Mouse (Mus musculus) liver, embryonic 11.5 days (tissue): Measurements from ENCODE around the gene Bdnf. TPM values are rescaled to one million over a fixed set of nuclear protein-coding genes. Genes with fewer than 3 reads are reported as not detected.

Experiments used
- ATAC-seq: fragments of 200-750 bp; cut with Nextera tagmentation; replicated peaks from 2 replicates; pipeline ENCODE4 v1.8.0; 2017; ENCODE audit warnings: moderate number of reproducible peaks, mild to moderate bottlenecking, moderate TSS enrichment, moderate library complexity; ENCODE audit not compliant: low FRiP score
- DNase-seq: peaks from one replicate; pipeline ENCODE4 v3.0.0-alpha.2; 2017; ENCODE audit warnings: low spot score
- H3K27ac ChIP-seq: fragments of 300-500 bp; sonication (generic); 2 replicates; pipeline ENCODE4 v1.5.1; 2014; ENCODE audit warnings: mild to moderate bottlenecking, low read depth, low read length, control low read depth
- H3K27me3 ChIP-seq: fragments of 300-500 bp; sonication (generic); replicated peaks from 2 replicates; pipeline ENCODE4 v1.6.1; 2014; ENCODE audit warnings: low read length, mixed read lengths; ENCODE audit not compliant: control insufficient read depth, insufficient read depth
- H3K36me3 ChIP-seq: fragments of 300-500 bp; sonication (generic); 2 replicates; pipeline ENCODE4 v1.6.1; 2014; ENCODE audit warnings: mild to moderate bottlenecking, low read length, moderate library complexity, mixed read lengths; ENCODE audit not compliant: control insufficient read depth, insufficient read depth
- H3K4me1 ChIP-seq: fragments of 300-500 bp; sonication (generic); replicated peaks from 2 replicates; pipeline ENCODE4 v1.6.1; 2014; ENCODE audit warnings: low read length, mixed read lengths; ENCODE audit not compliant: control insufficient read depth, insufficient read depth
- H3K4me2 ChIP-seq: fragments of 300-500 bp; sonication (generic); 2 replicates; pipeline ENCODE4 v1.6.1; 2014; ENCODE audit warnings: mild to moderate bottlenecking, control low read depth, moderate library complexity
- H3K4me3 ChIP-seq: fragments of 300-500 bp; sonication (generic); 2 replicates; pipeline ENCODE4 v1.5.1; 2014; ENCODE audit warnings: low read depth, low read length, control low read depth
- H3K9ac ChIP-seq: fragments of 300-500 bp; sonication (generic); 2 replicates; pipeline ENCODE4 v1.6.1; 2014; ENCODE audit warnings: low read depth, low read length, control low read depth
- H3K9me3 ChIP-seq: fragments of 300-500 bp; sonication (generic); 2 replicates; pipeline ENCODE4 v1.6.1; 2016; ENCODE audit warnings: low read length, inconsistent platforms, mixed read lengths; ENCODE audit not compliant: control insufficient read depth
- WGBS: fragments of 180-500 bp; shearing (Covaris S2); extraction: QIAGEN DNeasy Blood & Tissue Kit; methylation state at CpG from one replicate; pipeline ENCODE4 v1.1.7; 2014; 5-methylcytosine and 5-hydroxymethylcytosine counted together
- polyA plus RNA-seq: library from polyadenylated mRNA; unstranded; fragments of >200 nt; fragmentation: Nextera tagmentation; extraction: Ambion mirVana; gene quantifications from 2 replicates; pipeline ENCODE4 v1.2.1, GENCODE M21; 2014

The Bdnf gene
- polyA plus RNA-seq, 1 experiment from 2014 or later = 0.74 TPM

DNA sequence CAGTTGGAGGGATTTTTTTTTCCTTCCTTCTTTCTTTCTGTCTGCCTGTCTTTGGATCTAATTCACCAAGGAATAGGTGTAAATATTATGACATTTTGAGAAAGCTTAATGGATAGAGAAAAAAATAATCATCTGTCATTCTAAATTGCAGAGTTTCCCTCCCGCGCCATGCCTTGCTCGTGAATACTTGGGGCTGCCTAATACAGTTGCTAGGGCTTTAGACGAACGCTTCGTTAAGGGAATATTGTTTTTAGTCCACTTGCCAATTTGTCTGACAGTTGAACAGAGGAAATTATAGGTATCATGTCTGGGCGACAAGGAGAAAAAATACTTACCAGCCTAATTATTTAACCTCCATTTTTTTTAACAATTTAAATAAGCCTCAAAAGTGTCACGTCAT, 4.0 kb downstream of the Bdnf start:
- H3K4me3 ChIP-seq = peak overlapping the region; percentile 42; the same call in 1 of the 2 replicates
- H3K4me1 ChIP-seq = no peaks in the 10 kb centered on the region; the same call in 1 of the 2 replicates
- H3K36me3 ChIP-seq = no peaks in the 10 kb centered on the region
- H3K27me3 ChIP-seq = peaks cover 51% of the 10 kb centered on the region
- DNase-seq = no peak
- no peaks in the 10 kb centered on the region for H3K9me3 ChIP-seq
- ATAC-seq = no peak
- H3K27ac ChIP-seq = no peak overlapping the region
- 3% methylated on average over 8 of the region's 8 CpGs for WGBS
- H3K9ac ChIP-seq = no peak overlapping the region
- H3K4me2 ChIP-seq = peak overlapping the region; percentile 70

DNA sequence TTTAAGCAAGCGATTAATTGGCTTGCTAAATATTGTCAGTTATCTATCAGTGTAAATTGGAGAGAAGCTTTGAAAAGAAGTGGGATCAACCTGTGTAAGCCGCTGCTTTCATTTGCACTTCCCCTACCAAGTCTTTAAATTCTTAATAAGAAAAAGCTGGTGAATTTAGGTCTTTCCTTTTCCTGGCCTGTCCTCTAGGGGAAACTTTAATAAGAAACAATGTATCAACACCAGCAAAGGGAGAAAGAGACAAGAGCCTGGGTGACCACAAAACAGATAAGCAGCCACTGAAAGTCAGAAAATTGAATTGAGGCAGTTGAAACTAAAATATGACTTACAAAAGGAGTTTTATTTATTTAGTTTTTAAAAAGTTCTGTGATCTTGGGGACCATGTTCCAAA, 4.9 kb downstream of the Bdnf start:
- ATAC-seq = no peak
- H3K27me3 ChIP-seq = peaks cover 41% of the 10 kb centered on the region
- 48% methylated on average over 2 of the region's 2 CpGs for WGBS
- no peaks in the 10 kb centered on the region for H3K9me3 ChIP-seq
- H3K36me3 ChIP-seq = no peaks in the 10 kb centered on the region
- no peak overlapping the region for H3K4me2 ChIP-seq
- no peak overlapping the region for H3K27ac ChIP-seq
- DNase-seq = no peak
- H3K9ac ChIP-seq = no peak overlapping the region
- no peaks in the 10 kb centered on the region; the same call in 1 of the 2 replicates for H3K4me1 ChIP-seq
- no peak overlapping the region for H3K4me3 ChIP-seq

DNA sequence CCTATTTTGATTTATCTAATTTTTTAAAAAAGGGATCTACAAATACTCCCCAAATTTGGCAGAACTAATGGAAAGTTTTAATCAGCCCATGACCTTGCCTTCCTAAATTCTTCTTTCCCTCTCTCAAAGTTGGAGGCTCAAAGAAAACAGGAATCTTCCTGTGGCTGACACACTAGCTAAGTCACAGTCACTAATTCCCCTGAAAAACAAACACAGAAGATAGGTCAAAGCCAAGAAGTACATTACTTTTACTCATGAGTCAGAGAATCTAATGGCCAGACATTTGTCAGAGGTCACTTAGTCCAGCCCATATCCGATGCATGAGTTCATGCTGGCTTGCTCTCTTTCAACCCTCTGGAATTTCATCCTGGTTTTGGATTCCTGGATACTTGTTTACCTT, 6.6 kb downstream of the Bdnf start:
- Histone ChIP-seq H3K4me3 (no peak overlapping the region), H3K27me3 (peaks cover 25% of the 10 kb centered on the region), H3K36me3 (no peaks in the 10 kb centered on the region), H3K27ac (no peak overlapping the region), H3K4me2 (no peak overlapping the region), H3K9ac (no peak overlapping the region), H3K4me1 (no peaks in the 10 kb centered on the region; the same call in 1 of the 2 replicates), H3K9me3 (no peaks in the 10 kb centered on the region)
- no peak for DNase-seq
- no peak for ATAC-seq
- WGBS = 64% methylated on average over 1 of the region's 1 CpGs

DNA sequence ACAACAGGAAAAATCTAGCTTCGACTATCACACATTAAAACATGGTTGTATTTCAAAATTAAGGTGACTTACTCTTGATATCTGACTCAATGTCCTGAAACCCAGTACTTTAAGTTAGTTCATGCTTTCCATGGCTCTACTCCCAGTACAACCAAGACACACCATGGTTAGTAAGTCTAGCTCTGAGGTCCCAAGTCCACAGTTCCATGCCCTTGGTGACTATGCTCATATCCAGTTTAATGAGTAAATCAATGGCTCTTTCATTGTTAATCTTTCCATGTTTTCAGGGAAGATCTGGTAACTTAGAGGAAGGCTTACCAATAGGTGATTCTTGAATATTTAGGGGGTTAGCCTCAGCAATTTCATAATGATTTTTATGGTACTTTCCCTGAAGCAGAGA, 14.2 kb downstream of the Bdnf start:
- no peaks in the 10 kb centered on the region for H3K36me3 ChIP-seq
- no peak overlapping the region for H3K4me3 ChIP-seq
- ATAC-seq = no peak
- H3K4me2 ChIP-seq = no peak overlapping the region
- H3K9ac ChIP-seq = no peak overlapping the region
- H3K4me1 ChIP-seq = no peaks in the 10 kb centered on the region
- no peaks in the 10 kb centered on the region for H3K9me3 ChIP-seq
- H3K27ac ChIP-seq = no peak overlapping the region
- no peak for DNase-seq
- peaks cover 21% of the 10 kb centered on the region for H3K27me3 ChIP-seq
- 57% methylated on average over 1 of the region's 1 CpGs for WGBS

DNA sequence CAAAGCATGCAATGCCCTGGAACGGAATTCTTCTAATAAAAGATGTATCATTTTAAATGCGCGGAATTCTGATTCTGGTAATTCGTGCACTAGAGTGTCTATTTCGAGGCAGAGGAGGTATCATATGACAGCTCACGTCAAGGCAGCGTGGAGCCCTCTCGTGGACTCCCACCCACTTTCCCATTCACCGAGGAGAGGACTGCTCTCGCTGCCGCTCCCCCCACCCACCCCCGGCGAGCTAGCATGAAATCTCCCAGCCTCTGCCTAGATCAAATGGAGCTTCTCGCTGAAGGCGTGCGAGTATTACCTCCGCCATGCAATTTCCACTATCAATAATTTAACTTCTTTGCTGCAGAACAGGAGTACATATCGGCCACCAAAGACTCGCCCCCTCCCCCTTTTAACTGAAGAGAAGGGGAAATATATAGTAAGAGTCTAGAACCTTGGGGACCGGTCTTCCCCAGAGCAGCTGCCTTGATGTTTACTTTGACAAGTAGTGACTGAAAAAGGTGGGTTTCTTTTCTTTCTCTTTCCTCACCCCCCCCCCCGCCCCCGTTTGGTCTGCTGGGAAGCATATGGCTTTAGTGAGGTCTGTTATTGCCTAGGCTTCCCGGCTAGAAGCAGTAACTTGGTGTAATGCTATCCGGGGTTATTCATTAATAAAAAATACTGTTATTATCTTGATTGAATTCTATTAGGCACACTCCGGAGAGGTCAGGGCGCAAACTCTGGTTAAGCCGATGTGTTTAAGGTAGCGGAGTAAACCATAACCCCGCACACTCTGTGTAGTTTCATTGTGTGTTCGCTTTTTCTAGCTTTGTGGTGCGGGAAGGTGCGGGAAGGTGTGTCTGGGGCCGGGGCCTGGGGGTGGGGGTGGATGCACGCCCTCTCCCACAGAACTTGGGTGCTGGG, 18.0 kb downstream of the Bdnf start:
- no peaks in the 10 kb centered on the region for H3K9me3 ChIP-seq
- 6% methylated on average over 34 of the region's 34 CpGs for WGBS
- DNase-seq (no peak), ATAC-seq (peak; percentile 11; the same call in 1 of the 2 replicates)
- no peak overlapping the region for H3K9ac ChIP-seq
- H3K27me3 ChIP-seq = peaks cover 32% of the 10 kb centered on the region
- no peaks in the 10 kb centered on the region for H3K4me1 ChIP-seq
- peak overlapping the region; percentile 54 for H3K4me3 ChIP-seq
- no peak overlapping the region for H3K27ac ChIP-seq
- H3K4me2 ChIP-seq = peak overlapping the region; percentile 72
- no peaks in the 10 kb centered on the region for H3K36me3 ChIP-seq

DNA sequence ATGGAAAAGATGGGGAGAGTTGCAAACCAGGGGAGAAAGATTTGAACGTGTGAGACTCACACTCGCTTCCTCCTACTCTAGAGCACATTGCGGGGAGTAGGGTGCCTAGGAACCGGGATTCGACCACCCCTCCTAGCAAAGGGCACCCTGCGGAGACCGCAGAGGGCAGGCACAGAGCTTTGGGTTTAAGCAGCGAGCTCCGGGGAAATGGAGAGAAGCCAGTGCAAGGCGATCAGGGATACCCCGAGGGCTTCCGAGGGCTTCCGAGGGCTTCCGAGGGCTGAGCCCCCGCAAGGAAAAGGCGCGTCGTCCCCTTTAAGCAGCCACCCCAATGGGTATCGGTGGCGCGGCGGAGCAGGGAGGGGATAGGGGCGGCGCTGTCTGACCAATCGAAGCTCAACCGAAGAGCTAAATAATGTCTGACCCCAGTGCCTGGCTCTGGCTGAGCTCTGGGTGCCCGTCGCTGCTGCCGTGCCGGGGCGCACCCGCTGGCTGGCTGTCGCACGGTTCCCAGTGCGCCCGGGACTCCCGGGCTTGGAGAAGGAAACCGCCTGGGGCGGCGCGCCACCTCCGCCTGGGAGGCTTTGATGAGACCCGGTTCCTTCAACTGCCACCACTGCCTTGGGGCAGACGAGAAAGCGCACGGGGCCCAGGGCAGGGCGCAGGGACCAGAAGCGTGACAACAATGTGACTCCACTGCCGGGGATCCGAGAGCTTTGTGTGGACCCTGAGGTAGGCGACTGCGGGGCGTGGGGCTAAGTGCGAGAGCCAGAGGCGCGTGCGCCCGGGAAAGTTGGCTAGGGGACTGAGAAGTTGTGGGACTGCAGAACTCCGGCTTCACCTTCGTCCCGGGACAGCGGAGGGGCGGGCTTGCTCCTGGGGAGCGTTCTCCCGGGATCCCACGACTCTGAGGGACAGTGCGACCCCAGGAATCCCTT, 18.9 kb downstream of the Bdnf start:
- WGBS = 2% methylated on average over 67 of the region's 67 CpGs
- Histone ChIP-seq H3K9ac (no peak overlapping the region), H3K9me3 (no peaks in the 10 kb centered on the region), H3K4me3 (peak overlapping the region; percentile 54), H3K27ac (no peak overlapping the region), H3K36me3 (no peaks in the 10 kb centered on the region), H3K27me3 (peaks cover 32% of the 10 kb centered on the region), H3K4me2 (peak overlapping the region; percentile 72), H3K4me1 (no peaks in the 10 kb centered on the region)
- DNase-seq = peak; percentile 53
- ATAC-seq = peak; percentile 49

DNA sequence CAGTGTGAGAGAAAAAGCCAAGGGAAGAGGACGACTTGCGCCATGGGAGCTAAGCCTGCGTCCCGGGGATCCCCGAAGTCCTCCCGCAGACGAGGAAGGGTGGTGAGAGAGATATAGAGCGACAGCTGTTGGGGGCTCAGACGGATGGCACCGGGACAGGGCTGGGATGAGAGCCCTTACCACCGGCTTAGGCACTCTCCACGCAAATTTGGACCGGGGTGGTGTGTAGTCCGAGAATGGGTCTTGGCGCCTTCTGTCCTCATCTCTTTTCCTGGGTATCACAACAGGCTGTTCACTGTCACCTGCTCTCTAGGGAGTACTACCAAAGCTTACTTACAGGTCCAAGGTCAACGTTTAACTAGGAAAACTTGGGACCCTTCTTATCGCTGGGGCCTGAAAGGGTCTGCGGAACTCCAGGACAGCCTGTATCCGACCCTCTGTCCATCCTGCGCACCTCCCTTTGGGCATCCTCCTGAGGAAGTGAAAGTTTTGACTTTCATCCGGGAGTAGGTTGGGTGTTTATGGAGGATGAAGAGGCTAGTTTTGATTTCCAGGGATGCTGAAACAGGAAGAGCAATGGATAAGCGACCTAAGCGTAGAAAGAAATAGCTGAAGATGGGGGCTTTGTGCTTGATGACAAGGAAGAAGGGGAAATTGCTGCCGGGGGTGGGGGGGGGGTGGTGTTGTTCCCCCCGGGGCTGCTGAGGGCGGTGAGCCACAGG, 19.8 kb downstream of the Bdnf start:
- ATAC-seq (peak; percentile 22; the same call in 1 of the 2 replicates), DNase-seq (peak; percentile 41)
- Histone ChIP-seq H3K27ac (no peak overlapping the region), H3K27me3 (peaks cover 32% of the 10 kb centered on the region), H3K4me3 (peak overlapping the region; percentile 54), H3K4me1 (no peaks in the 10 kb centered on the region), H3K9ac (no peak overlapping the region), H3K36me3 (no peaks in the 10 kb centered on the region), H3K4me2 (peak overlapping the region; percentile 72), H3K9me3 (no peaks in the 10 kb centered on the region)
- 3% methylated on average over 26 of the region's 26 CpGs for WGBS

DNA sequence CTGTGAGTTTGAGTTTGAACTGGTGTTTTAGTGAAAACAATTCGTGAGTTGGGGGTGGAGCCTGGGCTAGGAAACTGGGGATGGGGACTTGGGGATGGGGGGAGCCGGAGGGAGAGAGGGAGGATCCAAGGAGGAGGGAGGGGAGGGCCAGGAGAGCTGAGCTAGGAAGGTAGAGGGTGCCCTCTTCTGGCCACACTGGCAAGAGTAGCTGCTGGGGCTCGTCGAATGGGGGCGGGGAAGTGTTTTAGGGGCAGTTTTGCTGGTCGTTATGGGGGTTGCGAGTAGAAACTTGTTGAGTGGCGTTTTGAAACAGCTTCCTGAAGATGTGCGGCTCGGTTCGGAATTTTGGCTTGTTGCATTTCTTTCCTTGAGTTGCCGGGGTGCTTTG, 20.3 kb downstream of the Bdnf start:
- Histone ChIP-seq H3K27me3 (peaks cover 32% of the 10 kb centered on the region), H3K9me3 (no peaks in the 10 kb centered on the region), H3K4me2 (peak overlapping the region; percentile 72), H3K9ac (no peak overlapping the region), H3K36me3 (no peaks in the 10 kb centered on the region), H3K4me1 (no peaks in the 10 kb centered on the region), H3K4me3 (peak overlapping the region; percentile 54), H3K27ac (no peak overlapping the region)
- peak; percentile 53 for DNase-seq
- 1% methylated on average over 12 of the region's 12 CpGs for WGBS
- peak; percentile 44; the same call in 1 of the 2 replicates for ATAC-seq
